Mouse (Mus musculus) telencephalon, adult 2 months (tissue): ENCODE measurements around the gene Atg7.

Experiments
- DNase-seq: peaks from one replicate; pipeline ENCODE4 v3.0.0-alpha.2; 2011; ENCODE audit warnings: low read depth, low spot score

Gene Atg7

DNA sequence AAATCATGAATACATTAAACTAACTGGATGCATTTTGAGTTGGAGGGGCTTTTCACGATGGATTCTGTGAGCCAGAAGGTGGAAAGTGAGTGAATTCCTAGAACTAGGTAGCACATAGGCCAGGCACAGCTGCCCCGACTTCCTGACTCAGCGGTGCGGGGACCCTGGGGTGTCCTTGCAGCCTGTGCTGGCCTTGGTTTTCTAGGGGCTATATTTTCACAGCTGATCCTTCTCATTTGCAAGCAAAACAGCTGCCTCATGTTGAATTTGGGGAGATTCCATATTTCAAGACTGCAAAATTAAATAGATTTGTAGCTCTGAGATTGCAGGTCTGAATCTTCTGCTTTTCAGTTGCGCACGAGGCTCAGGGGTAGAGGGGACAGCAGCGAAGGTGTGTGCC, 139.6 kb downstream of the Atg7 start:
- DNase-seq = no peak

DNA sequence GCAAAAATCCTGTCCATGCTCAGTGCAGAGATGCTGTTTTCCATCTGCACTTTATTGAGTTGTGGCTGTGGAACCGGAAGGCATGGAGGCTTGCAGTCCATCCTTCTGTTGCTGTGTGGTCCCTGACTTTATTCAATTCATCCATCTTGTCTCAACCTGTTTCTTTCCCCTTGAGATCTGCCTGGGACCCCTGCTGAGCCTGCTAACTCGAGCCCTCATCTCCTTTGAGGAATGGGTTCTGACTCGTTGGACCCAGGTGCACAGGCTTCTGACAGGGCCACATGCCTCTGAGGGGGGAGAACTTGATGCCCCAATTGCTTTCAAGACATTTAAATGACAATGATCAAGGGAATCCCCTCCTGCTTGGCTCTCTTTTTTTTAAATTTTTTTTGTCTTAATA, 143.6 kb downstream of the Atg7 start:
- no peak for DNase-seq

DNA sequence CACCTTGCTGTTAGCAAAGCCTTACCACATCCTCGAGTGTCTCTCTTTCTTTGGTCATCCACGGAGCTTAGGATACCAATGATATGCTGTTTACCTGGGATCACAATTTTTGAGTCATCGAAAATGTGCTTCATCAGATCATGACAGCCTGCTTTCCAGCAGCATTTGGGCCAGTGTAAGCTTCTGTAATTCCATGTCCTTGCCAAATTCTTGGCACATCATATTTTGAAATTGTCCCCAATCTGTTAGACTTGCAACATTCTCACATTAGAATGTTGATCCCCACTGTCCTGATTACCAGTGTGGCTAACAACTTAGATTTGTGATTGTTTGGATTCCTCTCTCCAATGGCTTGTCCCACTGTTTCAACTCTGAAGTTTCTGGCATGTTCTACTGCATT, 144.7 kb downstream of the Atg7 start:
- no peak for DNase-seq

DNA sequence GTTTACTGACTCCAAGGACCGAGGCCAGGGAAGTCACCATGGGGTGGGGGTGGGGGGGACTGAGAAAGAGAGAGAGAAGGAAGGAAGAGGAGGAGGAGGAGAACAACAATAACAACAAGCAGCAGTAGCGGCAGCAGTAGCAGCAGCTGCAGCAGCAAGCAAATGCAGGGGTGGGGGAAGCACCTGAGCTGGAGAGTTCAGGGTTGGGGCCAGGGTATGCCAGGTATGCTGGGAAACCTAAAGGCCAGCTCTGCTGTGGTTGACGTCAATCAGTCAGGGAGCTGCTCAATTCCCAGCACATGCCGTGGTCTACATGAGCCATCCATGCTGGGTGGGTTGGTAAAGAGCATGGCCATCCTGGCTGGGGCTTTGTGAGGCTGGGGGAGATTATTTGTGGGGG, 145.8 kb downstream of the Atg7 start:
- DNase-seq = no peak

DNA sequence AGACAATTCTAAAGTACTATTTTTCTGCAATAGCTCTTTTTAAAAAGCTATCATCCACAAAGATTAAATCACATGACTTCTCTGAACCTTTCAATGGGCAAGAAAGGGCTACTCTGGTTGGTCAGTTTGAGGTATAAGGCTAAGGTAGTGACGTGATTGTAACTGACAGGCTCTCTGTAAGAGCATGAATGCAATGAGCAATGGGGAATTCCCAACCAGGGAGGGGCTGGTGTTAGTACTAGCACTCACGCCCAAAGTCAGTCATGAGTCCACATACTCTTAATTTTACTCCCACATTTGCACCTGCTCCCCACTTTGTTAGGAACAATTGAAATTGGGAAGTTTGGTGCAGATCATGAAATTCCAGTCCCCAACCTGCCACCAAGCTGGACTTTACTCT, 147.2 kb downstream of the Atg7 start:
- no peak for DNase-seq

DNA sequence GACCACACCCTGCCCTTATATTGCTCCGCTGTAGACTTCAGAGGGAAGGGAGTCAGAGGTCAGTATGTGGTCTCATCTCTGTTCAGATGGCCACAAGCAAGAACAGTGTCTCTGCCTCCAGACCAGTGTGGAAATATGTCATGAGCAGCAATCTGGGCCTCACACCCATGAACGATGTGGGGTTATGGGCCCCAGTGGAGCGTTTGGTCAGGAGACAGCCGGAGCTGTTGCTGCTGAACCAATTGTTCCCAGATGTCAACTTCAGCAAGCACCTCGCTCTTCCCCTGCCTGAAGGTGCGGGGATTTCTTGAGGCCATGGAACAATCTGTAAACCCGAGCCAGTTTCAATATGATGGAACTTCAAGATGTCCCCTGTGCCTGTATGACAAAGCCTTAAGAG, 148.0 kb downstream of the Atg7 start:
- DNase-seq = no peak

DNA sequence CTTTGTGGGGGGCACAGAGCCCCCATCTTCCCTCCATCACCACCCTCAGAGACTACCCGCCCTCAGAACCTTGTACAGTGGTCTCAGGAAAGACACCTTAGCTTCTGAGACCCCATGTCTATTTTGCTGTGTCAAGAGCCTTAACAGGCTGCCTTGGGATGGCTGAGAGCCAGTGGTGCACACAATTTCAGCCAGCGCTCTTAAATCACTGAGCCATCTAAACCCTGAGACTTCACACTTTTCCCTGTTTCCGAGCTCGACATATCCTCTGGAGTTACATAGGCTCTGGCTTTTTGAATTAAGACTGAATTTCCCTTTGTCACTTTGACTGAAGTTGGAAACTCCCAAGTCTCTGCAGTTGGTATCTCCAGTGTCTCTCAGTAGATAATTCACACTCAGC, 148.9 kb downstream of the Atg7 start:
- DNase-seq = no peak

DNA sequence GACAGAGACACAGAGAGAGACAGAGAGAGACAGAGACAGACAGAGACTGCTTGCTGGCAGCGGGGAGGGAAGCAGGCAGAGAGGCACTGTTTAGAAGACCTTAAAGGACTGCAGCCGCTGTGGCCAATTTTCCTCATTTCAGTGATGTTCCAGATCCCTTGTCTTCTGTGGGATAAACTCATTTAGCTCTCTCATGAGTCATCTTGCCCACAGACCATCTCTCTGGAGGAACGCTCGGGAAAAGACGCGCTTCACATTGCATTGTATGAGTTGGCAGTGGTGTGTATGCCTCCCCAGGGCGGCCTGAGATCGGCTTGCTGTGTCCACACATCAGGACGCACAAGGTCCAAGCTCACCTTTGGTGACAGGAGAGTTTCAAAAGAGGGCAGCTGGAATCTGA, 151.8 kb downstream of the Atg7 start:
- no peak for DNase-seq

DNA sequence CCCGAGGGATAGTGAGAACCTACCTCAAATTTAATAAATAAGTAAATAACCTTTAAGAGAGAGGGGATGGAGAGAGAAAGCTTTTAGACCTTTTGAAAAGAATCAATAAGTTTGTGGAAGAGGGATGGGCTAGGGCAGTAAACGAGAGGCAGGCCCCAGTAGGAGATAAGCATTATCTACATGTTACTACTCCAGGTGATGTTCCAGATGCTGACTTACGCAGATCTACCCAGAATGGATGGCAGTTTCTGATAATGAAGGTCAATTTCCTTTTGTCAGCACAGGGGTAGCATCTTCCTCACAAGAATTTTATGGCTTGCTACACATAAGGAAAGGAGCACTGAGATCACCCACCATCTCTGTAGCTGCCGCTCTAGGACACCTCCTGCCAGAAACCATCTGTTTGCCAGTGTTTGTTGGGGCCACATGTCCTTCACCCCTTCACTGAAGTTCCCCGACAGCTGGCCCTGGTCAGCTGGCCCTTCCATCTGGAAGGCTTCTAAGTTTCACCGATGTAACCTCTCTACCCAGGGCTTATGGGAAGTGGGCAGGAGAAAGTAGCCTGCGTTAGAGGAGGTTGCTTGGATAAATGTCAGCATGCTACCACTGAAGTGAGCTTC, 152.9 kb downstream of the Atg7 start:
- no peak for DNase-seq

DNA sequence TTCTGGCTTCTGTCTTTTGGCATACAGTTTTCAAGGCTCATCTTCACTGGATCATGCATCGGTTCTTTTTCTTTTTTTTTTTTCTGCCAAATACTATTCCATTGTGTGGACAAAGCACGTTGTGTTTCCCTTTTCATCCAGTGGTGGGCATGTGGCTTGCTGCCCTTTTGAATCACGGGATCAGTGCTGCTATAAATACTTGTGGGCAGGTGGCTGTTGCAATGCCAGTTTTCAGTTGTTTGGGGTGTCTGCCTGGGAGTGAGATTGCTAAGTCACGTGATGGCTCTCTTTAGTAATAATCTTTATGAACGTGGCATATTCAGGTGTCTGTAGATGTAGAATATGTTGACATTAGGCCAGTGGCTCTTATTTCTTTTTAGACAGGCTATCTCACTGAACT, 155.0 kb downstream of the Atg7 start:
- no peak for DNase-seq

DNA sequence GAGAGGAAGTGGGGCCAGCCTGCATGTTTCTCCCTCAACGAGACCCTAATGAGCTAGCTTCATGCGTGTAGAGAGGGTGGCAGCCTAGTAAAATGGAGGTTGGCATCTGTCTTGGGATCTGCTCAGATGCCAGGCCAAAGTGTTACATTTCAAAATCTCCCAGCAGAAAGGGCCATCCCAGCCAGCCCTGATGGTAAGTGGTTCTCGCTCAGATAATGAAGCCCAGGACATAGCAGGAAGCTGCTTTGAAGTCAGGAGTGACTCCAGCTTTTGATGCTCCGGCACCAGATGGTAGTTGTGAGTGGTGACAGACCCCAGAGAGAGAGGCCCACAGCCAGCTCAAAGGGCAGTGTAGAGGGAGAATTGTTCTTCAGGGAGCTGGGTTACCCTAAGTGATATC, 155.8 kb downstream of the Atg7 start:
- no peak for DNase-seq

DNA sequence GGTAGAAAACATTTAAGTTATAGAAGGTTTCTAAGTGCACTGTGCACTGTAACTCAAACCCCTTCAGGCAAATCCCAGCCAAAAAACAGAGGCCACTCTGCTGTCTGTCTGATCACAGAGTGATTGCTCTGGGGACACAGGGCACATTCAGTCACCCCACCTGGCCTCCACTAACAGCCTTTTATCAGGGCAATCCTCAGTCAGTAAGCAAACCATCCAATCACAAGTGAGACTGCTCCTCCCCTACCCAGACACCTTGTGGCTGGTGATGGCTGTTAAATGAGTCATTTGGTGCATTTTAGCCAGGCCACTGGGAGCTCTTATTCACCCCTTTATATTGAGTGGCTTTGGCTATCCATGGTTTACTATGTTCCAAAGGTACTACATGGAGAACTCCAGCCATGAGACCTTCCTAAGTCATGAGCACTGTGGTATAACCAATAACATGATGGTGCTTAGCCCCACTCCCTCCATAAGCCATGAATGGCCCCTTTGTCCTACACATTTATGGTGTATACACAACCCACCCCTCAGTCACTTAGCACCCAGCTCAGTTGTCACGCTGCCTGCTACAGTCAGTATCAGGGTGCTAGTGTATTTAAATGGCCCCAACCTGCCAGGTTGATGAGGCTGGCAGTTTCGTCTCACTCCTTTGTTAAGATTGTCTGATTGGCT, 157.5 kb downstream of the Atg7 start:
- DNase-seq = no peak

DNA sequence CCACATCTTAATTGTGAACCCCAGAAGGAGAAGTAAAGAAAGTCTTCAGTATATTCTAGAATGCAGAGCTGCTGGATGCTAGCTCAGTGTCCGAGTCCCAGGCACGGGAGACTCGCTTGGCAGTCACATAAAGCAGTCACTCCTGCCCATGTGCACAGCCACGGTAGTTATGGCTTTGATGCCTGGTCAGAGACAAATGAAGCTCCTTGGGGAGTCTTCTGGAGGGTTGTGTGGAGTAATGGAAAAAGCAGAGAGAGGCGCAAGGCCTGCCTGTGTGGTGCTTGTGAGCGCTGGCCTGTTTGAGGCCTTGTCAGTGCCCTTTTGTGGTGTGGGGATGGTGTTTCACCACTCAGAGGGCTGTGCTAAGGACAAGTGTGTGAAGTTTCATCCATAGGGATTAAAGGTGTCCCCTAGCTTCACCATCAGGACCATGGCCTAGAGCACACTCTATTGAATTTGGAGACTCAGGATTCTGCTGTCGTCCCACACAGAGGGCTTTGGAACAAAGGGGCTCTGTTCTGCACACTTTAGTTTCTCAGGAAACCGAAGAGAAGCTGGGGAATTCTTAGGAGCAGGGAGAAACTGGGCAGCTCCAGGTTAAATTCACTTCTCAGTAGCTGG, 161.1 kb downstream of the Atg7 start:
- no peak for DNase-seq

DNA sequence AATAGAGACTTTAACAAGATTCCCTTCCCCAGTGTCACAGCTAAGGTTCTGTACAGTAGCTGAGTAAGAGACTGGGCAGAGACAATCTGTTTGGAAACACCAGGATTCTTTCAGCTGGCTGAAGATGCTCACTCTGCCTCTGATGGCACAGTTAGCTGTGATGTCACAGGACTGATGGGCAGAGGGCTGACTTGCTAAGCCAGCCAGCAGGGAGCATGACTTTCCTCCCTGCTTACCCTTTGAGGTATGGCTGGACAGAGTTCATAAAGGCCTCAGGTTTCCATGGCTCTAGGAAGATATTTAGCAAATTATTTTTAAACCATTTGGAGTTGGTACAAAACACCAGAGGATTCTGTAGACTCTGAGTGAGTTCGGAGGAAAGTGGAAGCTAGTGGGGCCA, 162.0 kb downstream of the Atg7 start:
- DNase-seq = no peak

DNA sequence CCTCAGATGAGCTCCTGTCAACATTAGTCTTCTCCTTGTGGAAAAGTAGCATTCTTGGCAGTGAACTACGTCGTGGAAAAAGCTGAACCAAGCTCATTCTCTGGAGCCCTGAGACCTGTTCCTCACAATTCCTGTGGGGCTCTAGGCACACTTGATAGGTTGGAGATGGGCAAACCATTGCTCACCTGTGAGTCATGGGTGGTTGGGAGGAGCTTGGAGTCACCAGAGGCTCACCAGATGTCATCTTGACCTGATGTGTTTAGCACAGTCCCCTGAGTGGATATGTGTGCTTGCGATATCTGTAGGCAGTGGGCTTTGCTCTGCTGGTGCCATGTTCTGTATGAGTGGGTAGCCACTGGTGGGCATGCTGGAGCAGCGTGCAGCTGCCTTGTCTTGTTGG, 163.0 kb downstream of the Atg7 start:
- no peak for DNase-seq

DNA sequence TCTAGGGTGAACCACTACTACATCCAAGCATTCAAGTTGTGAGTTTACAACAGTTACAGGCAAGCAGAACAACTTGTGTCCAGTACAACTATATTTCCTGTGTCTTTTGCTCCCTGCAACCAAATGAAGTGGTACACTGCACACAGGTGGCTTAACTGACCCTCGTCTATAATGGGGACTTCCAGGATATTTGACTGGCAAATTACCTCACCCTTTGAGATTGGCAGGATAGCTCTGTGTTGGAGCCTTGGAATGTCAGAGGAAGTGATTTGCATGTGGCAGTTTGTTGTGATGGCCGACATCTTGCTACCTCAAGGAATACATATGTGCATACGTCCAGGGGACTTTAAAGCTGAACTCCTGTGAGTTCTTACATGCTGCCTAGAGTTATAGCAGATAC, 164.6 kb downstream of the Atg7 start:
- no peak for DNase-seq

DNA sequence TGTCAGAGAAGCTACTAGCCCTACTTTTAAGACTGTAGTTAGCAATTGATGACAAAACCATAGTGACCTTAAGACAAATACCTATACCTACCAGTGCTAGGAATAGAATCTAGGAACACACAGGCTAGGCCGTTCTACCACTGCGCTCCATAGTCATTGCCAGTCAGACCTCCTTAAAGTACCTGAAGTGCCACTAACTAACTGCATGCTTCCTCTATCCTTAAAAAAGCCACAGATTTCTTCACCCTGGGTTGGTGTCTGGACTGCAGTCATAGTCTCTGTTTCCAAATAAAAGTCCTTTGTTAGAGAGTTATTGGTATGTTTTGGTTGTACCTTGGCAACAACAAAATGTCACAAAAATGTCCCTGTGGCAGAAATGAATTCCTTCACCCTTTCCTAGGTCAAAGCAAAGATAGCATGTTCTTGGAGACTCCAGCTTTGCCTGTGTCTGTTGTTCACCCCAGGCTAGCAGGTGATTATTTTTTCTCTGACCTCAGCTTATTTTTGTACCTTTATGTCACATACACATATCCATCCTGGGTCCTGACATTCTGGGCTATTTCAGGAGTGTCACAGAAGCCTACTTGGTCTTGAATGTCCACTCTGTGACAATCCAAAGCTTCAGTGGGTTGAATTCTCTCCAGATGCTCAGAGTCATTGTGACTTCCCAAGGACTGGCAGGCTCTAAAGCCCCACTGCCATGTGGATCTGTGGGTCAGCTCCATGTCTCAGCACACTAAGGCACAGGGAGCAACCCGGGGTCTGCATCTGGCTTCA, 165.9 kb downstream of the Atg7 start:
- no peak for DNase-seq

DNA sequence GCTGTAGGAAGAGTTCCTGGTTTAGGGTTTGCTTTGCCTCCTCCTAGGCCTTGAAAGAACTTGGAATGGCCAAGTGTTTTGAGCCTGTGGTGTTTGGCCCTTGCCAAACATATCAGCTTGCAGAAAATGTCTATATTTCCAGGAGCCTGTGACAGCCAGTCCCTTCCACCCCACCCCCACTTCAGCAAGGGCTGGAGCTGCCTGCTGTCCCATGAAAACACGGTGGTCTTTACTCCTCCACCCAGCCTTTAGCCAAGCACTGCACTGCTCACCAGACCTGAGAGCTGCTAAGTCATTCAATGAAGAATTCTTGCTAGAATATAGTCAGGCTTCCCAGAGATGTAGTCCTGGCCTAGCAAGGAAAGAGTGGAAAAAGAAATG, 166.5 kb downstream of the Atg7 start:
- DNase-seq = no peak

DNA sequence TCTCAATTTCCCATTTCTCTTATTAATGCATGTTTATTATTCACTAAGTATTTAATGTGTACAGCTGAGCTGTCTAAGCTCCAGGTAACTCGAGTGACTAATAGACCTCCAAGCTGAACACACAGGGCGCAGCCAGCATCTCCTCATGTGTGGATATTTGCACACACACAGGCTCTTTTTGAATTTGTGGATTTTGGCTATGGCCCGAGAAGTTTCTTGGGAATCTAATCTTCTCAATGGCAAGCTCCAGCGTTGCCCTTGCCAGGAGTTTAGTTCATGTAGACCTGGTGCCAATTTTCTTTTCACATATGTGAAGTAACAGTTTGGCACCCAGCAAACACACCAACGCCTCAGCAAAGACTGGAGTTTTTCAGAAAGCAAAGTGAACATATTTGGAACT, 169.4 kb downstream of the Atg7 start:
- DNase-seq = peak; percentile 29

DNA sequence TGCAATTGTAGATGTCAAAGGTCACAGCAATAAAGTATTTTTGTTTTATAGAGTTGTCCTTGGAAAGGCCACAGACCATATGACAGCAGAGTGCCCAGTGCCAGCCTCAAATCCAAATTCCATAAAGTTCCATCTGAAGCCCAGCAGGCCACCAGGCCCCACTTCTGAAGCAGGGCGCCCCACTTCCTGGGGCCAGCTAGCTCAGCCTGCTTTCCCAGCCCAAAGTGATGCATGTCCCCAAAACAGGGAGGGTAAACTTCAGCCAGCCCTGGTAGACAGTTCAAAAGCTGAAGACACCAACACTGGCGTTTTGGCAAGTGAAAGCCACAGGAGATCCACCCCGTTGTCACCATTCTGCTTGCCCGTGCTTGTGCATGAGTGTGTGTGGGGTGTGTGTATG, 169.9 kb downstream of the Atg7 start:
- DNase-seq = no peak

DNA sequence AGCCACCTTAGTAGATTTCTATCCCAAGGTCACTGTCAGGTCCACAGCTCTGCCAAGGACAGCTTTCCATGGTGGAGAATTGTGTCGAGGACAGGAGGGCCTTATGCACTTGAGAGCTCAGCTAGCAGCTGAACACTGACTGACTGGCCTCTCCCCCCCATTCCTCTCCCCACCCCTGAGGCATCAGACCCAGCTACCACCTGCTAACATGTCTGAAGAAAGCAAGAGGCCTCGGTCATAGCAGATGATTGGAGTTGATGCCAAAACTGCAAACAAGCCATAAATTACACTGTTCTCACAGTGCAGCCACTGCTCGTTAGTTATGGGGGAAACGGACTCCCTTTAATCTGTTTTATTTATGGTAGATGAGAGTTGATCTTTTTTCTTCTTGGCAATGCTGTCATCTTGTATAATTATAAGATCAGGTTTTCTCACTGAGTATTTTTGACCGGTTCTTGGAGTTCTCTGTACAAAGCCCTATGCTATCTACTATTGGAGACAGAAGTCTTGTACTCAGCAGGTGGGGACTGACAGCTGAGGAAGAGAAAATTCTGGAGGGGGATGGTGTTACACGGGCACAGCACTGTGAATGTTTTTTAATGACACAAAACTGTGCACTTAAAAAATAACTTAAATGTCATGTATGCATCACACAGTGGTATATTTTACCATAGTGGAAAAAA, 171.4 kb downstream of the Atg7 start:
- DNase-seq = no peak
